Mouse (Mus musculus) liver, embryonic 14.5 days (tissue): ENCODE data around the gene Mthfsl.
"Not testable (repeated sequence)": the region's sequence is repeated elsewhere in the genome, so short reads cannot be mapped to it uniquely, and the experiment has no call there.

ENCODE experiments used
- CTCF ChIP-seq: IDR thresholded peaks from 2 replicates; pipeline ENCODE4 v1.5.1; 2016; ENCODE audit warnings: antibody characterized with exemption, low read depth, control low read depth
- EP300 ChIP-seq: IDR thresholded peaks from 2 replicates; pipeline ENCODE4 v1.6.1; 2016; ENCODE audit warnings: antibody characterized with exemption, low read depth

- TF ChIP-seq CTCF, EP300: not testable (repeated sequence)
Observed at GRCm38 (mm10) chr9:88733182-88733581, 13.1 kb upstream of the Mthfsl start.
